Mouse (Mus musculus) cerebellum, adult 9-11 months (tissue): ENCODE measurements around the gene Spp1.

Experiments
- DNase-seq: peaks from one replicate; pipeline ENCODE4 v3.0.0; 2022

Gene Spp1

GRCm38 (mm10) chr5:104434835-104435301 lies at the start of gene Spp1:
Spp1 (plus strand) TSS chr5:104435118.
- DNase-seq = no peak

DNA sequence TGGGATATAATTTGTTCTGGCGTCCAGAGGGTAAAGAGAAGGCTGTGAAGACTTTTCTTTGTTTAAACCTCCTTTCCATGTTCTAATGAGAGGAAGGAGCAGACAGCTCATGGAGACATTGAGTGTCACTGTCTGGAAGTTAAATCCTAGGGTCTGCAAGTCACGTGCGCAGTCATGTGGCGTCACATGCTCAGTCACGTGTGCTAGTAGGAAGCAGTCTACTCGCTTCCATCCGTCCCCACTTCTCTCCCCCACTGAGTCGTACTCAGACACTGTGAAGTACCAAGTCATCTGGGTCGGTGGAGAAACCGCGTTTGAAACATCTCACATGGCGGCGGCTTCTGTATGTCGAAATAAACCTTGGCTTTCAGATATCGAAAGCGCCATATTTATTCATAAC lies 49.4 kb upstream of the Spp1 start:
- DNase-seq = no peak

DNA sequence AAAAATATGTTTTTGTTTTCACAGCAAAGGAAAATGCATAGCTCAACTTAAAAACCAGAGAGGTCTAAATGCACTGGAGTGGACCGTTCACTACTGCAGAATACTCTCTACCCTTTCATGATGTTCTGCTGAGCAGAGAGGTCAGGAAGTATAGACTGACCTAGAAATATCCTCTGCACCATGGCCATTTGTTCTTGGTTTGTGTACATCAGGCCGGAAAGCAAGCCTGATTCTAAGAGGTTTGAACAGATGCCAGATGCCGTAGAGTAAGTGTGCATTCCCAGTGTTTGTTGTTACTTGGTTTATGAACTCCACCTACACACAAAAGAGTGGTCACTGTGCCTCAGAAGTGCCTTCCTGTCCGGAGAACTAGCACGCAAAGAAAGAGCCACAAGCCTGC lies 48.0 kb upstream of the Spp1 start:
- DNase-seq = no peak

DNA sequence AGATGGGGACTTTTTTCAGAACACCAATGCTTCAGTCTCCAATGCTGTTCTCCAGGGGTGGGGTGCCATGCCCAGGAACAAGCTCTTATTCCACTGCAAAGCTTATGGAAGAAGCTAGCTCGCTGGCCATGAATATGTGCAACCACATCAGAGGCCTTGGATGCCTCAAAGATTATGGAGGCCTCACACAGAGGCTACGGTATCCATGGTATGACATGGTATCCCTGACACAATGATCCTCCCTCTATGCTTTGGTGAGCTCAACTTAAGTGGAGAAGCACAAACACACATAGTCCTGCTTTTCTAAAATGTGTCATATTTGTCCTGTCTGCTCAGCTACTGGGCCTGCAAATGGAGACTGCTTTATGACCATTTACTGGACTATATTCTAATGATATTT lies 44.0 kb upstream of the Spp1 start:
- DNase-seq = no peak

DNA sequence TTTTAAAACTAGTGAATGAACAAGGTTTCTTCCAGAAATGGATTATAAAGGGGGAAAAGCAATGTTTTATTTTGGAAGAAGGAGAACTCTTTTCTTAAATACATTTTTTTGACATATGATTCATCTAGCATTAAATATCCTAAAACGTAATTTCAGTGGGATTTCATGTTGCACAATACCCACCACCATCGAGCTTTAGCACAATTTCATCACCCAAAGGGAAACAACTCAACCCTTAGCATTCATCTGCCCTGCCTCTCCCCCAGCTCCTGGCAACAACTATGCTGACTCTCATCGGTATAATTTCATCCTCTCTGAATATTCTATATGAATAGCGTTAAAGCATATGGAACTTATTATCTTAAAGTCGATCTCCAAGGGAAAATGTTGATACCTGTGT lies 42.1 kb upstream of the Spp1 start:
- no peak for DNase-seq

DNA sequence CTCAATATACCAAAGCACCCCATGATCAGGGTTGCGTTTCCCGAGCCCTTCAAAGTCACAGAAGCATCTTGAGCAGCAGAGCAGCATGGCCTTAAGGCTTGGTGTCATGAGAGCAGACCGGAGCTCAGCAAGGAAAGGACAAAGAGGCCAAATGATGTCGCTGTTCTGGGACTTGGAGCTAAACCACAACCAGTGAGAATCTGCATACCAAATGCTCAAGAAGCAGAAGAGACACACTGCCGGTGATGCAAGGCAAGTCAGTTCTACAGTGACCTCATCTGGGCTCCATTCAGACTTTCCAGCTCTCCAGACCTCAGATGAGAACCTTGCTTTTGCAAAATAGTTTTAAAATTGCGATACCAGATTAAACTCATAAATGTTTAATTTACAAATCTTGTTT lies 38.6 kb upstream of the Spp1 start:
- no peak for DNase-seq

GRCm38 (mm10) chr5:104398001-104398400 lies 36.9 kb upstream of the Spp1 start:
- DNase-seq = no peak

DNA sequence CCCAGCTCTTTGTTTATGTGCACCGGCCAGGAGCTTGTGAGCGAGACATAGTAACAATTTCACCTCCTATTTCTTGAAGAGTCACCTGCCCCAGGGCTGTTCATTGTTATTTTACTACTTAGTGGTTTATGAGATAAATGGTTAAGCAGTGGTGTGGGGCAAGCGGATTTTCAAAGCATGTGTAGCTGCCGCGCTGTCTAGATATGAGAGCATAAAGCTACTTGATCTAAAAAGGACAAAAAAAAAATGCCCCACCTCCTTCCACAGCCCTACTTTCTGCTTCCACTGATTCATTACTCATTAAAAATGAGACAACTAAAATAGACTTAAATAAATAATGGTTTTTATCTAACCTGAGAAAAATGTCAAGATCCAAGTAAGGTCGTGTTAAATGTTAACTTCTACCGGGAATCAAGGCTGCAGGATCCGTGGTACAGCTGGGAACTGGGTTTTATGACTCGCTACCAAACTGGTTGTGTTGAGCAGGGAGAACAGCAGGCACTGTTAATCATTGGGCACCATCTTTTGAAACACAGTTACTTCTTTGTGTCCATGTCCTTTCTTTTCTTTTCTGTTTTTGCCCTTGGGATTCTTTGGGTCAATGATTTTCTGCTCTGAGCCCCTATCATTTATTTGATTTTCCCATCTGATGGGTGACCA lies 35.5 kb upstream of the Spp1 start:
- no peak for DNase-seq

- no peak for DNase-seq
These were observed 34.9 kb upstream of the Spp1 start for GRCm38 (mm10) chr5:104399970-104400369.

GRCm38 (mm10) chr5:104402651-104403050 lies 32.3 kb upstream of the Spp1 start:
- DNase-seq = no peak

- no peak for DNase-seq
These were observed 31.6 kb upstream of the Spp1 start for GRCm38 (mm10) chr5:104403351-104403750.

GRCm38 (mm10) chr5:104404551-104404950 lies 30.4 kb upstream of the Spp1 start:
- no peak for DNase-seq

DNA sequence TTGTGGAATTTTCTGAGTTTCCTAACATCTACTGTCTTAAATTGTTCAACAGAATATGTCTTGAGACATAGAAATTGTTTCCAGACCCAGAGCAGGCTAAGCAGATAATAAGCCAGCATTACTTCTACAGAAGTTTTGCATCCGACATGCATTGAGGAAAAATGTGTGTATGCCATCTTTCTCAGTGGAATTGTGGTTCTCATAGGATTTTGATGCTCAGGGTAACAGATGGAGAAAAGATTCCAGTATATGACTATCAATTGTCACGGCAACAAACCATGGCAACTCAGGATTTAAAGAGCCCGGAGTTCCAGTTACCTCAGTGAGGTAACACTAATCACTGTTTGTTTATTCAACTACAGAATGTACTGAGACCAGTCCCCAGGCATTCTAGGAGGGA lies 29.9 kb upstream of the Spp1 start:
- no peak for DNase-seq

DNA sequence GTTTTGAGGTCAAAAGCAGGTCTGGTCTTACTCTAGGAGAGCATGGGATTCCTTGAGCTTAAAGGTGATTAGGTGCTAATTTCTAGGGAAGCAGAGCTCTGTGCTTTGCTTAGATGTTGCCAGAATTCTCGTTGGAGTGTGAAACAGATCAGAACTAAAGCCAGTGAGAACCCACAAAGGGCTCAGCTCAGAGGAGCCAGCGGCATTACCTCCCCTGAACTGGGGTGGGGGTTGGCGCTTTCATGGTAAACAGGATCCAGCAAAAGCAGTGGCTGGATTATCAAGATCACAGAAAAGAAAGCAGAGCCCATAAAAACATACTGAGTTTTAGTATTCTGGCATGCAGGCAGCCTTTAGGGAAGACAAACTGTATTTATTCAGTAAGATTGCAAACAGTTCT lies 28.2 kb upstream of the Spp1 start:
- DNase-seq = no peak

- no peak for DNase-seq
These were observed 27.2 kb upstream of the Spp1 start for GRCm38 (mm10) chr5:104407541-104408231.

GRCm38 (mm10) chr5:104408549-104408948 lies 26.4 kb upstream of the Spp1 start:
- DNase-seq = no peak

GRCm38 (mm10) chr5:104415999-104416398 lies 18.9 kb upstream of the Spp1 start:
- no peak for DNase-seq

DNA sequence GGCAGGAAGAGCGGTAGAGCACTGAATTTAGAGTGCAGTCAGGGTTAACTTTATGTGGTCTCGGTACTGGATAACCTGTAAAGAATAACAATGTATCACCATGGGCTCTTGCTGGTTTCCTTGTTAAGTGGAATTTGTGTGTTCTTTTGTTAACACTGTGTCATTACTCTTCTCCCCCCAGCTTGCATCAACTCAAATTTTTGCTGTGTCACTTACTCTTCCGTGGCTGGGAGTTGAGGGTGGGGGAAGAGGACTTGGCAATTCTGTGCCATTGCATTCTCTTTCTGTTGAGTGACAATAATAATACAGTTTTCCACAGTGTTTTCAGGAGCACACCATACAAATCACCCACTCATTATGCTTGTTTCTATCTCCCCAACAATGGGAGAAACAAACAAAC lies 17.9 kb upstream of the Spp1 start:
- DNase-seq = no peak

GRCm38 (mm10) chr5:104417721-104418120 lies 17.2 kb upstream of the Spp1 start:
- DNase-seq = no peak

DNA sequence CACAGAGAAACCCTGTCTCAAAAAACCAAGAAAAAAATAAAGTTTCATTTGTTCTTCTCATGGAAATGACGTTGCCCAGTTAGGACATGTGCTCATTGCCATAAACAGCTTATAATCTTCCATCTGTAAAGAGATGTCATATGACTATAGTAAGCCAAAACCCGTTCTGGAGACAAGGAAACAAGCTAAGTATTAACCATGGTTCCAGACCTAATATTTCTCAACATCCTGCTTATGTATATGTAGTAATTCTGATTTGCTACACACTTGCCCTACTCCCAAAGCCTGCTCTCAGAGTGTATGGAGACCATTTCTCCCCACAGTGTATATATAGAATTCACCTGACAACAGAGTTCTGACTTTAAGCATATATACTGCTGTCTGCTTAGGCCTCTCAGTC lies 12.9 kb upstream of the Spp1 start:
- DNase-seq = no peak

- DNase-seq = no peak
These were observed 11.1 kb upstream of the Spp1 start for GRCm38 (mm10) chr5:104423861-104424260.

- no peak for DNase-seq
These were observed 9.0 kb upstream of the Spp1 start for GRCm38 (mm10) chr5:104425949-104426348.

GRCm38 (mm10) chr5:104432886-104433285 lies 2.0 kb upstream of the Spp1 start:
- no peak for DNase-seq

GRCm38 (mm10) chr5:104433968-104434565 lies 851 bp upstream of the Spp1 start:
- no peak for DNase-seq
